Mouse (Mus musculus): Measurements from ENCODE around the gene Gm853.

- TF ChIP-seq POLR2A (IDR thresholded peaks at IDR 0.05; ENCODE audit: low read depth, low read length) (no peak), CTCF (IDR thresholded peaks at IDR 0.05; ENCODE audit: extremely low read depth, insufficient read depth, insufficient read length, insufficient replicate concordance) (no peak)
Measured at GRCm38 (mm10) chr4:130169411-130169971, 52.7 kb downstream of the Gm853 start.
